Mouse (Mus musculus): ENCODE data around the gene Atg9a.

DNA sequence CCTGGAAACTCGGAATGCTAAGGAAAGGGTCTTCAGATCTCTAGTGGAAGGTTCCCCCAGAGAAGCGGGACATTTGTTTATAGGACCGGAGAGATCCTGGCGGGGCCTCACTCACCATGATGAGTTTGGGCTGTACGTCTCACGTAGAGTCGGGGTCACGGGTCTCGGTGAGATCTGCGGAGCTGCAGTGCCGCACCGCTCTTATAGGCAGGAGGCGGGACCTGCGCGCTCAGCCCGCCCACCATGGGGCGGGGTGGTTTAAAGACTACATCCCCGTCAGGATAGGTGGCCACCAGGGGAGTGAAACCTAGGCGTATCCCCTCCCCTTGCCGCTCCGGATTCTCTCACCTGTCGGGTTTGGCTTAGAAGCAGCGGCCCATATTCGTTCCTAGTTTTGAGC lies 27.1 kb upstream of the Atg9a start:
- TF ChIP-seq CTCF (IDR thresholded peaks at IDR 0.05; ENCODE audit: low read depth, low read length) (no peak), GATA1 (IDR thresholded peaks at IDR 0.05; ENCODE audit: borderline replicate concordance, low read length) (no peak), GATA2 (IDR thresholded peaks at IDR 0.05; ENCODE audit: borderline replicate concordance, low read depth, low read length) (no peak), TAL1 (conservative IDR thresholded peaks at IDR 0.05; ENCODE audit: low read depth, low read length) (no peak)
